Mouse (Mus musculus) bone marrow, adult 2 months (tissue): Measurements from ENCODE around the gene Porcn.

Experiments
- CTCF ChIP-seq: fragments of 200-500 bp; IDR thresholded peaks from 2 replicates; pipeline ENCODE4 v1.5.1; 2011; ENCODE audit warnings: low read length, control low read depth; ENCODE audit not compliant: control insufficient read depth, insufficient read depth
- POLR2A ChIP-seq: fragments of 200-500 bp; IDR thresholded peaks from 2 replicates; pipeline ENCODE4 v1.6.1; 2011; ENCODE audit warnings: low read depth, mild to moderate bottlenecking, control low read depth, low read length, borderline replicate concordance; ENCODE audit not compliant: control insufficient read depth

DNA sequence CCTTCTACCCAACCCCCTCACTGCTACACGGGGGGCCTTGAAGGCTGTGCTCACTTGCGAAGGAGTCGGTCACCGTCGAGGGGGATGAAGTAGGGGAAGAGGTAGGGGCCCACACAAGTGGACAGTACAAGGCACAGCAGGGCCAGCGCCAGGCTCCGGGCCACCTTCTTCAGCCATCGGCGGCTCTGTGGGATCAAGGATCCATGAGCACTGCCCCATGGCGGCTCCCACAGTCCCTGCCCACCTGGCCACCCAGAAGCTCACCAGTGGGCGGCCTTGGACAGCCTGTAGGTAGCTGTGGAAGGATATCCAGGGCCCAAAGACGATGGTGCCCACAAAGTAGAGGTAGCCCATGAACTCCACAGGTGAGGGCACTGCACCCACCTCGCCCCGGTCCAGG lies 3.2 kb downstream of the Porcn start:
- no peak for TF ChIP-seq CTCF
- TF ChIP-seq POLR2A: no peak
